In the genomic region with DNA sequence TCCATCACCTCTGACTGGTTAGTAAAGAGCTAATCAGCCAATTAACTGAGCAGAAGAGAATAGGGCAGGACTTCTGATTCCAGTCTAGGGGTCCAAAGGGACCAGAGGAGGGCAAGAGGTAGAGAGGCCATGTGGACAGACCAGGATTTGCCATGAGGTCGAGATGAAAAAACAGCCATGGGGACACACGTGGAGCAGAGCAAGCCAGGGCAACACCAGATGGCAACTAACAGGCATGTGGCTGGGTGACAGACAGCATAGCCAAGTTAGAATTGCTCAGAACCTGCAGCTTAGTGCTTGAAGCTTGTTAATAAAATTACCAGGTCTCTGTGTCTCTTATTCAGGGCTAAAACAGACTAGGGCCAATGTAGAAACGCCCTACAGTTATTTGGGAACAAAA, we compare ENCODE assay signal across 22 mouse cellular contexts.
DNase-seq lines count a peak whose midpoint lies in the region; TF ChIP-seq lines count a peak whose summit lies in the region.
"Had no signal": no experiment of that assay in that cellular context is flagged by ENCODE, and none has a peak within 500 bp of the region (broad histone marks: within the 10 kb centered on the region; RNA-seq: fewer than 3 reads in every experiment).

No protein-coding gene starts in this region.

- no peaks in the 10 kb centered on the region for H3K4me1 ChIP-seq in embryonic facial prominence, embryonic 10.5 days
- H3K4me1 ChIP-seq: embryonic facial prominence, embryonic 15.5 days; hindbrain, embryonic 10.5 days; kidney, embryonic 15.5 days; lung, embryonic 15.5 days; neural tube, embryonic 13.5 days; stomach, embryonic 15.5 days had no signal

- intact Hi-C loops in gastrocnemius, adult 2 months (cut with DNase I): no loop called here

- 80% methylated on average over 3 of the region's 3 CpGs for WGBS in embryonic facial prominence, embryonic 10.5 days

- H3K4me3 ChIP-seq in gastrocnemius, adult 2 months: no peak overlapping the region
- H3K4me3 ChIP-seq in embryonic facial prominence, embryonic 10.5 days: no peak overlapping the region
- H3K4me3 ChIP-seq: embryonic facial prominence, embryonic 15.5 days; hindbrain, embryonic 10.5 days; kidney, embryonic 15.5 days; lung, embryonic 15.5 days; midbrain, embryonic 15.5 days; myocyte; neural tube, embryonic 13.5 days; stomach, embryonic 15.5 days had no signal

- H3K27me3 ChIP-seq in embryonic facial prominence, embryonic 10.5 days (replicated peaks; ENCODE audit: low read depth, poor library complexity, severe bottlenecking): no peaks in the 10 kb centered on the region
- H3K27me3 ChIP-seq: embryonic facial prominence, embryonic 15.5 days; kidney, embryonic 15.5 days; lung, embryonic 15.5 days; midbrain, embryonic 15.5 days; neural tube, embryonic 13.5 days; Patski; stomach, embryonic 15.5 days had no signal

- no peaks in the 10 kb centered on the region for H3K9me3 ChIP-seq in embryonic facial prominence, embryonic 10.5 days
- H3K9me3 ChIP-seq: embryonic facial prominence, embryonic 15.5 days; hindbrain, embryonic 10.5 days; kidney, embryonic 15.5 days; lung, embryonic 15.5 days; midbrain, embryonic 15.5 days; neural tube, embryonic 13.5 days; stomach, embryonic 15.5 days had no signal

- DNase-seq in gastrocnemius, adult 2 months: no peak
- DNase-seq in gastrocnemius, adult 8-10 months (ENCODE audit: low spot score in 2 of 2): no peak
- peak; percentile 93 for DNase-seq in brain, adult 2 months (ENCODE audit: low read depth, low spot score)
- DNase-seq in cerebellum, adult 18-20 months: peak; percentile 66 to 81
- DNase-seq in cerebellum, postnatal 14 days: peak; percentile 62 to 72
- no peak for DNase-seq in adrenal gland, adult (ENCODE audit: inconsistent age in 2 of 2, low spot score in 1 of 2)
- DNase-seq in embryonic facial prominence, embryonic 10.5 days (ENCODE audit: low spot score): no peak
- DNase-seq in kidney, adult 18-20 months: no peak
- DNase-seq: adrenal gland, adult 2 months; kidney, postnatal 4 days; lung, postnatal 4 days; right cerebral cortex, postnatal 4 days had no signal

- TF ChIP-seq CTCF in gastrocnemius, adult 2 months (IDR thresholded peaks at IDR 0.05): no peak

- H3K36me3 ChIP-seq in embryonic facial prominence, embryonic 10.5 days (replicated peaks): peaks cover 86% of the 10 kb centered on the region

- H3K27ac ChIP-seq in gastrocnemius, adult 2 months: peak overlapping the region; percentile 63; the same call in 1 of the 2 replicates
- H3K27ac ChIP-seq in embryonic facial prominence, embryonic 10.5 days (replicated peaks): no peak overlapping the region
- H3K27ac ChIP-seq: embryonic facial prominence, embryonic 15.5 days; hindbrain, embryonic 10.5 days; kidney, embryonic 15.5 days; liver, embryonic 14.5 days; lung, embryonic 15.5 days; midbrain, embryonic 15.5 days; neural tube, embryonic 13.5 days; stomach, embryonic 15.5 days had no signal

Comparison
In these comparisons a context has a peak if more than half of its experiments do, and no peak if none do; other contexts are left out.
1. DNase-seq: peak in brain, adult 2 months (single experiment), cerebellum, adult 18-20 months (2 of 2) and cerebellum, postnatal 14 days (2 of 2); none in gastrocnemius, adult 2 months (single experiment), gastrocnemius, adult 8-10 months (0 of 2), adrenal gland, adult (0 of 2), embryonic facial prominence, embryonic 10.5 days (single experiment) and kidney, adult 18-20 months (single experiment).